Mouse (Mus musculus): ENCODE measurements around the gene Zfp646. TPM values are rescaled to one million over a fixed set of nuclear protein-coding genes. Genes with fewer than 3 reads are reported as not detected.
"Not testable (repeated sequence)": the region's sequence is repeated elsewhere in the genome, so short reads cannot be mapped to it uniquely, and the experiment has no call there.

Gene Zfp646
- total RNA-seq, 2 experiments from 2014 or later: 30.0 to 31.2 TPM

DNA sequence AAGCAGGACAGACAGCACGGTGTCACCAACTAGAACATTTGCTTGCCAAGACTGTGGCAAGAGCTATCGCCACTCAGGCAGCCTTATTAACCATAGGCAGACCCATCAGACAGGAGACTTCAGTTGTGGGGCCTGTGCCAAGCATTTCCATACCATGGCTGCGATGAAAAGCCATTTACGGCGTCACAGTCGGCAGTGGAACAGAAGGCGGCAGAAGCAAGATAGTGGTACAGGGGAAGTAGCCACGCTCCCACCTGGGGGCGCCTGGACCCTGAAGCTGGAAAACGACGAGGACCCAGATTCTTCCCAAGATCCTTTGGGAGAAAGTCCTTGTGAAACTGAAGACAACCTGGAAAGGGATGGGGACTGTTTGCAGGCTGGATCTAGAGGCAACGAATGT, 4.4 kb downstream of the Zfp646 start:
- no peak for DNase-seq

DNA sequence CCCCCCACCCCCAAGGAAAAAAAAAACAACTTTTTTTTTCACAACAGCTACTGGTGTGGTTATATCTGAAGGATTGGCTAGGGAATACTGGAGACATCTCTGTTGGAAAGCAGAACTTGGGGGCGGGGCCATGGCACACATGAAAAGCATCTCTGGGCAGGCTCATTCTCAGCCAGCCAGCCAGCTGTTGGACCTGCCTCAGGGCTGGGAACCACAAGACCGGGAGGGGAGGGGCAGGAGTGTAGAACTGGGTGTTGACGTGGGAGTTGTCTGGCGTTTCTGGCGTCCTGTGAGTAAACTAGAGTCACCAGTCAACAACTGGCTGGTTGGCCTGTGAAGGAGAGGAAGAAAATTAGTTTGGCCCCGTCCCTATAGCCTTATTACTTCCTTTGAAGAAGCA, 9.9 kb downstream of the Zfp646 start:
- DNase-seq: peak; percentile 23 to 49

DNA sequence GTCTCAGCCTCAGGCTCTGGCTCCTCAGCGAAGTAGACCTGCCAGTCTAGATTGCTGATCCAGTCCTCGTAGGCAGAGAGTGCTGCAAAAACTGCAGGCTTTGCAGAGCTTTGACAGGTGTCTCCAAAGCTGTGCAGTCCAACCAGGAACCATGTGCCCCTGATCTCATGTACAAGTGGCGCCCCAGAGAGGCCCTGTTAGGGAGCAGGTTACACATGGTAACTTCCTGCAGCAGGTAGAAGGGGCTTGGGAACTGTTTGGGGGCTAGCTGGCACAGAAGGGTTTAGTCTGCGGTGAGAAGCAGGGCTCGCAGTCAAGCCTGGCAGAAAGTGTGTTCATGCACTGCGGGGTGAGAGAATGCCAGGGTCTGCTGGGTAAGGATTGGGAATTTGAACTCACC, 10.5 kb downstream of the Zfp646 start:
- DNase-seq: no peak

DNA sequence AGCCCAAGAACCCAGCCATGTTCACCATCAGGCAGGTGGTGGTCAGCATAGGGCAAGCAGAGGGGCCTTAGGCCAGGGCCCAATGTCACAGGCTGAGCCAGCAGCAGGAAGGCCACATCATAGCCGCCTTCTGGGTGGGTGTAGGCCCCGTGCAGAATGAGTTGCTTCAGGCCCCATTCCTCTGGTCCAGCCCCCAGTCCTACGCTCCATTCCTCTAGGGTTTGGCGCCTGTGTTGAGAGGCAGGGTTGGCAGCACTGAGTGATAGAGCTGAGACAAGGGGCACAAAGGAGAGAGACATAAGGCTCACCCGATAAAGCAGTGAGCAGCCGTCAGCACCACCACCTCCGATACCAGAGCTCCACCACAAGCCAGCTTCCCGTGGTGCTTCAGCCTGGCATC, 11.2 kb downstream of the Zfp646 start:
- no peak for DNase-seq

DNA sequence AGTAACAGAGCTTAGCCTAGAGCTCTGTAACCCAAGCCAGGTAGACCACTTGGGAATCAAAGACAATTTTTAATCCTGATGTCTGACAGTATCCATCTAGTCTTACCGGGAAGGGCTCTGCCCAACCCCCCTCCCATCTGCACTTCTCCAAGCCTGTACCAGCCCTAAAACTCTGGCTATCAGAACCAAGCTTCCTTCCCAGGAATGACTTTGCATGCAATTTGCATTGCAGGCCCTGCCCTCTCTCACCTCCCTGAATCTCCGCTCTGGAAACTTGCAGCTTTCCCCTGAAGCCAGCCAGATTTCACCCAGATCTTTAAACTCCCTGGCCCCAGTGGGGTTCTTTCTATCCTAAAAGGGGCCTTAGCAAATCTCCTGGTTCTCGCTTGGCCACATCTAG, 11.8 kb downstream of the Zfp646 start:
- DNase-seq: no peak

DNA sequence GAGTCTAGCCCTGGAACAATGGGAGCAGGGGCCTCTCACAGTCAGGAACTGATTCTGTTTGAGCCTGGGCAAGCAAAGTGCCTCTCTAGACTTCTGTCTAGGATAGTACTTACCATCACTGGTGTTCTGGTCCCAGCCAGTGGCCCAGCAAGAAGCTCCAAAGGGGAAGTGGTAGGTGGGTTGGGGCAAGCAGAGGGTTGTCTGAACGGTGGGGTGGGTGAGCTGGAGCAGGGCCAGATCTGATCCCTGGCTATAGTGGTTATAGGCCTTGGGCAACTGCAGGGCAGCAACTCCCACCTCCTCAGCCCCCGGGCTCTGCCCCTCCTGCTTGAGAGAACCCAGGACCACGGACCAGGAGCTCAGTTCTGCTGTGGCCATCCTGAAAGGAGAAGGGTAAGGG, 12.8 kb downstream of the Zfp646 start:
- no peak for DNase-seq

DNA sequence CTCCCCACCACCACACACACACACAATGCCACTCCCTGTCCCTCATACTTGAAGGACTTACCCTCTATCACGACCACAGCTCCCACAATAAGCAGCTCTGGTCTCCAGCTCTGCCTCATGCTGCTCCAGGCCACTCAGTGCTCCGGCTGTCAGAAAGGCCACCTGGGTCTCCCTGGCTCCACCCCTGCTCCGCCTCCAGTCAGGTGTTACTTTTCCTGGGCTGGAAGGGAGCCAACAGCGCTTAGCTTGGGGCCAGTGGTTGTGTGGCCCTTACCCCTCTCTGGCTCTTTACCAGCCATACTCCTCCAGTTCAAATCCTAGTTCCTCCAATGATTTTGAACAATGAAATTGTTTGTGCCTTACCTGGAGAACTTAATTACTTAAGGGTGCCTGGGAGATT, 14.8 kb downstream of the Zfp646 start, which contains the start of gene Prss53:
Gene Prss53 (minus strand): TSS at position 173 of the 400 bp plus-strand sequence.
- no peak for DNase-seq

DNA sequence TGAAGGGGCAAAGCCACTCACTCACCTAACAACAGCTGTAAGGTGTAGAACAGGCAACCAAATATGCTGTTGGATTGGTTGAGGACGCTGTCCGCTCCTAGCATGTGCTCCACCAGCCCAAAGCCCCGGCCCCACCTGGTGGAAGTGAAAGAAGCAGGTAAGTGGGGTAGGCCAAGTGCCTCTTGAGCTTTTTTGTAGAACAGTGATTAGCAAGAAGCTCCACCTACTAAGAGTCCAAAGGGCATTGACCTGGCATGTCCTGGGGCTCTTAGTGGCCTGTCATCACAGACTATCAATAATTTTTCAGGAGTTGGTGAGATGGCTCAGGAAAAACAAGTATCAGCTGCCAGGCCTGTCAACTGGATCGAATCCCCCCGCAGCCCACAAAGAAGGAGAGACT, 18.5 kb downstream of the Zfp646 start:
- DNase-seq: no peak

DNA sequence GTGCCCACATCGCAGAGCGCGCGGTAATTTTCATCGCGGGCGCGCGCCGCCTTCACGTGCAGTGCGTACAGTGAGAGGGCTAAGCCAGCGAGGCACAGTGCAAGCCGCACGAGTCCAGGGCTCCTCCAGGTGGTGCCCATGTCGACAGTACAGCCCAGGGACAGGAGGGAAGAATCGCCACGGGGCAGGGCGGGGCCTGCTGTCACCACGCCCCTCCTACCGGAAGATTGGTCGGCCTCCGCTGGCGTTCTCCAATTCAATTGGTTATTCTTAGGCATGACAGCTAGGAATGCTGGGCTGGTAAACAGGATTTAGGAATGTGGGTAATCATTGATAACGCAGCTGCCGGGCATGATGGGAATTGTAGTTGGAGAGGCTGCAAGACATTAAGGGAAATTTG, 19.4 kb downstream of the Zfp646 start, which contains the start of the genes Gm21974 and Vkorc1:
Gene Gm21974 (minus strand): TSS at position 13 of the 400 bp plus-strand sequence.
Gene Vkorc1 (minus strand): TSS at position 176 of the 400 bp plus-strand sequence.
- peak; percentile 96 to 98 for DNase-seq

DNA sequence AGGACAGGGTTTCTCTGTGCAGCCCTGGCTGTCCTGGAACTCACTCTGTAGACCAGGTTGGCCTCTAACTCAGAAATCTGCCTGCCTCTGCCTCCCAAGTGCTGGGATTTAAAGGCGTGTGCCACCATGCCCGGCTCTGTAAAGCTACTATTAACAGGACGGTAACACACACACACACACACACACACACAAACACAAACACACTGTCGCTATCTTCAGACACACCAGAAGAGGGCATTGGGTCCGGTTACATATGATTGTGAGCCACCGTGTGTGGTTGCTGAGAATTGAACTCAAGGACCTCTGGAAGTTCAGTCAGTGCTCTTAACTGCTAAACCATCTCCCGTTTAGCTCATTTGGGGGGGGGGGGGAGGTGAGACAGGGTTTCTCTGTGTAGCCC, 19.9 kb downstream of the Zfp646 start:
- not testable (repeated sequence) for DNase-seq

DNA sequence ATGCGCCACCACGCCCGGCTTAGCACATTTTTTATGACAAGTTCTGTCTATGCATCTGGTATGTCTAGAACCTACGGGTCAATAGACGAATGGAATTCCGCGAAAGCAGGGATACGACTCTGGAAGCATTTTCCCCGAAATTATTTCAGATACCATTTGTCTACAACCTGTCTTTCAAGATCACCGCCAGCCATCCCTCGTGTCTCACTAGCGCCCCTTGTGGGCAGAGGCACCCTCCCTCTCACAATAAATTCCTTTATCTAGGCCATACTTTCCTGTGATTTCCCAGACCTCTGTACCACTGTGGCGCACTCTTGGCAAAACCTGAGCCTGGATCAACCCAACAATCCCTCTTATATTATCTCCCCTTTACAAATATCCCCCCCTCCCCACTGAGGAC, 20.4 kb downstream of the Zfp646 start:
- DNase-seq: peak; percentile 48 to 73

DNA sequence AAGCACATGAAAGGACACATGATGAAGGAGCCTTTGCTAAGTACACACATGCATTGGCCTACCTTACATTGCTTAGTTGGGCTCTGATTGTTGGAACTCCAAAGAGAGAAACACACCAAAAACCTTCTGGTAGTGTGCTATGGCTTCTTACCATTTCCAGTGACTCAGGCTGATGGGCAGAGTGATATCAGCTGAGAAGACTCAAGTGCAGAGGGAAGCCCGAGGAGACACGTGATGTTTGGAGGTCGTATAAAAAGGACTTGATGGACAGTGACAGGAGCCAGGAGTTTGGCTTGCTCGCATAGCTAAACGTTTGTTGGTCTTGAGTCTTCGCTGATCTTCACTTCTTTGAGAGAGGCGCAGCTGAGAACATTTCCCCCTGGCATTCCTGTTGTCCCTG, 21.5 kb downstream of the Zfp646 start:
- DNase-seq: no peak

DNA sequence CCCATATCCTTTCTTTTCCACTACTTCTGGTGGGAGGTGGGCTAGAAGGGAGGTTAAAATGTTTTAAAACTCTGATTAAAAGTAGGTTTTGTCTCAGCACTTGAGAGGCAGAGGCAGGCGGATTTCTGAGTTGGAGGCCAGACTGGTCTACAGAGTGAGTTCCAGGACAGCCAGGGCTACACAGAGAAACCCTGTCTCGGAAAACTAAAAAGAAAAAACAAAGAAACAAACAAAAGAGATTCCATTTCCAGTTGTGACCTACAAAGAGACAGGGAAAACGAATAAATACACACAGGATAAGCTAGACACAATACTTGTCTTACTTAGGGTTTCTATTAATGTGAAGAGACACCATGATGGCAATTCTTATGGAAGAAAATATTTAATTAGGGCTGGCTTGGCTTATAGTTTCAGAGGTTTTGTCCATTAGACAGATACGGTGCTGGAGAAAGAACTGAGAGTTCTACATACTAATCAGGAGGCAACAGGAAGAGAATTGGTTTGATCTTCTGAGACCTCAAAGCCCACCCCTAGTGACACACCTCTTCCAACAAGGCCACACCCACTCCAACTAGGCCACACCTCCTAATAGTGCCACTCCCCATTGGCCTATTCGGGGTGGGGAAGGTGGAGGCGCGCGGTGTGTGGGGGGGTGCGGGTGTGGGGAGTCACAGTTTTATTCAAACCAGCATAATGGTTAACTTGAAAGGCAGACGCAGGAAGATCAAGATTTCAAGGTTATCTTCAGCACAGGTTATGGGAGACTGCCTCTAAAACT, 22.3 kb downstream of the Zfp646 start:
- no peak for DNase-seq

DNA sequence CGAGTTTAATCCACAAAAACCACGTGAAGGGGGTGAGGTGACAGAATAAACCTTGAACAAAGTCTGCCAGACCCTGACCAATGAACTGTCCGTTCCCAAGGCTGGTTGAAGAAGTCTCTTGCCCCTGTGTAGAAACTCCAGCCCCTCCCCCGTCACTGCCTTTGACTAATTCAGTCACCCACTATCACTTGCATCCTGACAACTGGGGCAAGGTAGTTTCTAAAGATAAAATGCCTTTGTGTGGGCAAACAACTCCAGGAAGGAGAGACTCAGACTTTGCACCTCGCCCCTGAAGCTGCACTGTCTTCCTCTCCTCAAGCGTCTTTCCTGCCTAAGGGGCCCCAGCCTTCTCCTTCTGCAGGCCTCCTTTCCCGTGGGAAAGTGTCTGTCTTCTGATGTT, 24.0 kb downstream of the Zfp646 start:
- no peak for DNase-seq

DNA sequence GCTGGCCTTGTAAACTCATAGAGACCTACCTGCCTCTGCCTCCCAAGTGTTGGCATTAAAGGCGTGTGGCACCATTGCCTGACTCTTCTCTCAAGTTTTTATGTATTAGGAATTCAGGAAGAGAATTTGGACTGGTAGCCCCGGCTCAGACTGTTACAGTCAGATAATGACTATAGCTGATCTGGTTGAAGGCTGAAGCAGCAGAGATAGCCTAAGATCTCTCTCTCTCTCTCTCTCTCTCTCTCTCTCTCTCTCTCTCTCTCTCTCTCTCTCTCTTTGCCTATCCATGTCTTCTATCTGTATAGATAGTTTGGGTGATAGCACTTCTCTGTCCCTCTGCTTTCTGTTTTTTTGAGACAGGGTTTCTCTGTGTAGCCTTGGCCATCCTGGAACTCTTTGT, 25.8 kb downstream of the Zfp646 start:
- DNase-seq: no peak

DNA sequence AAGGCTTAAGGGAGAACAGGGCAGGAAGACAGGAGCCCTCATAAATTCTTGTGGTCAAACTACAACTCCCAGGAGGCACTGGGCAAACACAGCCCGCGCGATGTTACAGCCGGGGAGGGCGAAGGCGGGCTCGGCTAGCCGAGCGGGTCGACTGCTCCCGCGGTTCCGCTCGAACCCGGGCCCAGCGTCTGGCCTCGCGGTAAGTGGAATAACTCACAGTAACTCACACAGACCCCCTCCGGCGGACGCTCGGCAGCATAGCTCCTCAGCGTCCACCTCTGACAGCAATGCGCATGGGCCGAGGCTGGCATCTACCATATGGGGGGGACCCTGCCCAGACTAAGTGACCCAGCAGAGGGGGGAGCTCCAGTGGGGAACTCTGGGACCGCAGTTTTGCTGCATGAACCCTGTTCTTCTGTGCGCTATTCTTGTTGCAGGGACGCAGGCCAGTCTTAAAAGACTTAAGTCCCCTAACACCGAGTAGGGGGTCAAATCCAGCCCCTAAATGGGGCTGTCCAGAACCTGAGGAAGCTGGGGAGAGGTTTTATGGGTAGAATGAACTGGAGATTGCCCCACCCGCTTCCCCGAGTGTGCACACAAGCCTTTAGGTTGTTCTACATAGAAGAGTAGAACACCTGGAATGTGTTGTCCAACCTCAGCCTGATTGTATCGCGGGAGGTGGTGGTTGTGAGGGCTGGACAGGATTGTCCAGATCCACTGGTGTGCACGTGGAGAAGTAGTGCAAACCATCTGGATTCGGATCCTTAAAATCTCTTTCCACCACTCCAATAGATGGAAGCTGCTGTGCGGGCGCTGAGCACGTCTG, 28.2 kb downstream of the Zfp646 start, which contains the start of gene Bckdk:
Gene Bckdk (plus strand): TSS at position 112 of the 826 bp plus-strand sequence.
- peak; percentile 83 to 89 for DNase-seq

DNA sequence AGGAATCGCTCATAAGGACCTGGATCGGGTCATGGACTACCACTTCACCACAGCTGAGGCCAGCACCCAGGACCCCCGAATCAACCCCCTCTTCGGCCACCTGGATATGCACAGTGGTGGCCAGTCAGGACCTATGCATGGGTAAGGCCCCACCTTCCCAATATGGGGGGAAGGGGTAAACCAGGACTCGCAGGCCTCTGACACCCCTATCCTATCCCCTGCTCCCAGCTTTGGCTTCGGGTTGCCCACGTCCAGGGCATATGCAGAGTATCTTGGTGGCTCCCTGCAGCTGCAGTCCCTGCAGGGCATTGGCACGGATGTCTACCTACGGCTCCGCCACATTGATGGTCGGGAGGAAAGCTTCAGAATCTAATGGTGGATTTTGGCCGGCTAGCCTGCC, 31.9 kb downstream of the Zfp646 start:
- no peak for DNase-seq

DNA sequence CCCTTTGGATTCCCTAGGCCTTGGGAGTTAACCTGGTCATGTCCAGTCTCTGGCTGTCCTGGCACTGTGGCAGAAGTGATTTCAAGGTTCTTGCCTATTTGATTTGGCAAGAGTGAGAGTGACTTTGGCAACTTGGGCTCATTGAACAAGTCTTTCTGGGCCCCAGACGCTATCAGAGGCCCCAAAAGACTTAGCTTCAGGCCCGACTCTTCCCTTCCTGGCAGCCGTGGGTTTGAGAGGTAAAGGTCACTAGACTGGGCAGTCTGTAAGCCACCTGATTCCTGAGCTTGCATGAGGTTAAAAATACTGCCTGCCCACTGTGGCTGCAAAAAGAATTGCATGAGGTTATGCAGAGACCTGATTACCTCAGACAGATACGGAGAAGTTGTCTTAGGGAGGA, 32.6 kb downstream of the Zfp646 start:
- no peak for DNase-seq

DNA sequence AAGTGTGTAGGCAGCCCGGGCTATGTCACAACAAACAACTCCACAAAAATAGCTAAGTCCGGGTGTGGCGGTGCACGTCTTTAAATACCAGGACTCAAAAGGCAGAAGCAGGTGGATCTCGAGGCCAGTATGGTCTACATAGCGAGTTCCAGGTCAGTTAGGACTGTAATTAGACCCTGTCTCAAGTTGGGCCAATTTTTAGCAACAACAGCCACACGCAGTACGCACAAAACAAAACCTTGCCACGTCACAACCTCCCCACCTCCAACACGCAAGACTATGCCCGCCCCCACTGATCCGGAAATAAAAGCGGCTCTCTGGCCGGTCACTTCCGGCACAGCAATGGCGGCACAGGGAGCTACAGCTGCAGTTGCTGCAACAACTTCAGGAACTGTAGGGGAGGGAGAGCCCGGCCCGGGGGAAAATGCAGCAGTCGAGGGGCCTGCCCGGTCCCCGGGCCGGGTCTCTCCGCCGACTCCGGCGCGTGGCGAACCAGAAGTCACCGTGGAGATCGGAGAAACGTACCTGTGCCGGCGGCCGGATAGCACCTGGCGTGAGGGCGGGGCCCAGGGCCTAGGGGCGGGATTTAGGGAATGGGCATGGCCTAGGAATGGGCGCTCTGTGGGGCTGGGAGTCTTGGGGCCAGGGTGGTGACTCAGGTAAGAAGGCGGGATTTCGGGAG, 36.3 kb downstream of the Zfp646 start, which contains the start of gene Kat8:
Gene Kat8 (plus strand): TSS at position 327 of the 682 bp plus-strand sequence.
- DNase-seq: peak; percentile 90 to 92

DNA sequence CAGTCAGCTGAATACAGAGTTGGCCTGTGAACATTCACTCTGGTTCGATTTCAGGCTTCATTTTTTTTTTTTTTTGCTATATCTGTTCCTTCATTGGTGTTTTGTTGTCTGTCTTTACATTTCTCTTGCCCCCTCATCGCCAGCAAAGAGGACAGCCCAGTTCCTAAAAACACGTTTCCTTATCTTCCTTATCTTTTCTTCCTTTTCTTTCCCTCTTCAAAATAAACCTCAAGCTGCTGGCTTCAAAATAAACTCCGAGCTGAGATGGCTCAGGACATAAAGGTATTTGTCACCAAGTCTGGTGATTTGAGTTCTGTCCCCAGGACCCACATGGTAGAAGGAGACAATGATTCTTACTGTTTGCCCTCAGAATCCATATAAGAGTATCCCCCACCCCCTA, 36.9 kb downstream of the Zfp646 start:
- DNase-seq: no peak

DNA sequence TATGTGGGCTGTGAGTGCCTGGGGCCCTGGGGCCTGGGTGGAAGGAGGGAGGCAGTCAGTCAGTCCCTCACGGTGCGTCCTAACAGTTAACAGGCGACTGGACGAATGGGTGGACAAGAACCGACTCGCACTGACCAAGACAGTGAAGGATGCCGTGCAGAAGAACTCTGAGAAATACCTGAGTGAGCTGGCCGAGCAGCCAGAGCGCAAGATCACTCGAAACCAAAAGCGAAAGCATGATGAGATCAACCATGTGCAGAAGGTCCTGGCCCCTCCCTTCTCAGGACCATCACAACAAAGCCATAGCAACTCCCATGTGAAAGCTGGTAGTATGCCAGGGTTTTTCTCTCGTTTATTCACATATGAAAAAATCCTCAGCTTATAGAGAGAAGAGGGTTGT, 39.3 kb downstream of the Zfp646 start:
- no peak for DNase-seq

DNA sequence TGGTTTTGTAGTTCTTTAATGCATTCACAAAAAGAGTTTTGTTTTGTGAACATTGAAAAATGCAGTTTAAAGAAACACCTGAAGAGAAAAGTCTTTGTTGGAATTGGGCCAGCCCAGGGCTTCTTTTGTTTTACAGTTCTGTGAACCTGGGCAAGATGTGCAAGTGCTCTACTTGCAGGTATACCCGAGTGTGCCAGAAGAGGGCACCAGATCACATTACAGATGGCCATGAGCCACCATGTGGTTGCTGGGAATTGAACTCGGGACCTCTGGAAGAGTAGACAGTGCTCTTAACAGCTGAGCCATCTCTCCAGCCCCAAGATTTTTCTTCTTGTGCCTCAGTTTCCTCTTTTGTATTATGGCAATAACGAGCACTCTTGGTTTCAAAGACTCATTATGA, 42.2 kb downstream of the Zfp646 start:
- DNase-seq: peak; percentile 59 to 63
